Mouse (Mus musculus) hindbrain, embryonic 10.5 days (tissue): ENCODE measurements at regions not wholly inside any gene's neighbourhood (a gene's known extent, or its start where the extent isn't known, plus 50 kb on each side); places are given as distances from the start of the nearest gene placed in this dataset.

Experiments used
- DNase-seq: peaks from one replicate; pipeline ENCODE4 v3.0.0-alpha.2; 2017; ENCODE audit warnings: low spot score
- H3K27ac ChIP-seq: fragments of 300-500 bp; sonication (generic); 2 replicates; pipeline ENCODE4 v1.5.1; 2016; ENCODE audit warnings: mild to moderate bottlenecking, moderate library complexity
- H3K27me3 ChIP-seq: fragments of 300-500 bp; sonication (generic); 2 replicates; pipeline ENCODE4 v1.6.1; 2016; ENCODE audit warnings: mild to moderate bottlenecking; ENCODE audit not compliant: poor library complexity, insufficient read depth, severe bottlenecking
- H3K36me3 ChIP-seq: fragments of 300-500 bp; sonication (generic); 2 replicates; pipeline ENCODE4 v1.6.1; 2016; ENCODE audit warnings: mild to moderate bottlenecking, moderate library complexity
- H3K4me1 ChIP-seq: fragments of 300-500 bp; sonication (generic); replicated peaks from 2 replicates; pipeline ENCODE4 v1.6.1; 2016; ENCODE audit warnings: mild to moderate bottlenecking
- H3K4me3 ChIP-seq: fragments of 300-500 bp; sonication (generic); 2 replicates; pipeline ENCODE4 v1.5.1; 2016; ENCODE audit warnings: mild to moderate bottlenecking, moderate library complexity
- H3K9me3 ChIP-seq: fragments of 300-500 bp; sonication (generic); 2 replicates; pipeline ENCODE4 v1.6.1; 2016; ENCODE audit warnings: mild to moderate bottlenecking, moderate library complexity
- WGBS: fragments of 180-500 bp; shearing (Covaris S2); methylation state at CpG from one replicate; pipeline ENCODE4 v1.1.7; 2016; 5-methylcytosine and 5-hydroxymethylcytosine counted together

- no peak for DNase-seq
- H3K27me3 ChIP-seq = no peaks in the 10 kb centered on the region
- H3K9me3 ChIP-seq = no peaks in the 10 kb centered on the region
- H3K27ac ChIP-seq = no peak overlapping the region
- H3K4me3 ChIP-seq = no peak overlapping the region
- H3K36me3 ChIP-seq = no peaks in the 10 kb centered on the region
- peaks cover 4% of the 10 kb centered on the region; the same call in 1 of the 2 replicates for H3K4me1 ChIP-seq
- 83% methylated on average over 4 of the region's 4 CpGs for WGBS
Observed at GRCm38 (mm10) chr2:54154501-54155183, 69.3 kb upstream of the Rprm start.

GRCm38 (mm10) chr2:54158689-54159630, 73.6 kb upstream of the Rprm start:
- Histone ChIP-seq H3K27me3 (no peaks in the 10 kb centered on the region), H3K4me3 (no peak overlapping the region), H3K9me3 (no peaks in the 10 kb centered on the region), H3K27ac (no peak overlapping the region), H3K36me3 (no peaks in the 10 kb centered on the region), H3K4me1 (peaks cover 4% of the 10 kb centered on the region; the same call in 1 of the 2 replicates)
- no peak for DNase-seq
- 42% methylated on average over 8 of the region's 8 CpGs for WGBS

- H3K27me3 ChIP-seq = no peaks in the 10 kb centered on the region
- no peaks in the 10 kb centered on the region for H3K4me1 ChIP-seq
- 87% methylated on average over 2 of the region's 2 CpGs for WGBS
- H3K4me3 ChIP-seq = no peak overlapping the region
- no peak for DNase-seq
- no peak overlapping the region for H3K27ac ChIP-seq
- H3K36me3 ChIP-seq = no peaks in the 10 kb centered on the region
- H3K9me3 ChIP-seq = no peaks in the 10 kb centered on the region
Observed at GRCm38 (mm10) chr2:54177549-54177948, 92.2 kb upstream of the Rprm start.

- no peak overlapping the region for H3K27ac ChIP-seq
- DNase-seq = no peak
- no peaks in the 10 kb centered on the region for H3K27me3 ChIP-seq
- WGBS = 89% methylated on average over 4 of the region's 4 CpGs
- H3K36me3 ChIP-seq = no peaks in the 10 kb centered on the region
- no peaks in the 10 kb centered on the region for H3K9me3 ChIP-seq
- H3K4me1 ChIP-seq = no peaks in the 10 kb centered on the region
- H3K4me3 ChIP-seq = no peak overlapping the region
Observed at GRCm38 (mm10) chr2:54190828-54191227, 105.5 kb upstream of the Rprm start.

GRCm38 (mm10) chr2:54198343-54198742, 113.0 kb upstream of the Rprm start:
- H3K27me3 ChIP-seq = no peaks in the 10 kb centered on the region
- H3K4me1 ChIP-seq = no peaks in the 10 kb centered on the region
- H3K36me3 ChIP-seq = no peaks in the 10 kb centered on the region
- no peak for DNase-seq
- no peak overlapping the region for H3K27ac ChIP-seq
- H3K4me3 ChIP-seq = no peak overlapping the region
- H3K9me3 ChIP-seq = no peaks in the 10 kb centered on the region

- no peaks in the 10 kb centered on the region for H3K4me1 ChIP-seq
- H3K27me3 ChIP-seq = no peaks in the 10 kb centered on the region
- DNase-seq = no peak
- H3K36me3 ChIP-seq = no peaks in the 10 kb centered on the region
- no peaks in the 10 kb centered on the region for H3K9me3 ChIP-seq
- H3K4me3 ChIP-seq = no peak overlapping the region
- WGBS = 74% methylated on average over 3 of the region's 3 CpGs
- H3K27ac ChIP-seq = no peak overlapping the region
Observed at GRCm38 (mm10) chr2:54215597-54215996, 130.2 kb upstream of the Rprm start.

- no peak for DNase-seq
- Histone ChIP-seq H3K27ac (no peak overlapping the region), H3K27me3 (no peaks in the 10 kb centered on the region), H3K4me1 (no peaks in the 10 kb centered on the region), H3K4me3 (no peak overlapping the region), H3K36me3 (no peaks in the 10 kb centered on the region), H3K9me3 (no peaks in the 10 kb centered on the region)
Observed at GRCm38 (mm10) chr2:54228613-54229012, 143.3 kb upstream of the Rprm start.

GRCm38 (mm10) chr2:54229016-54229415, 143.7 kb upstream of the Rprm start:
- 71% methylated on average over 1 of the region's 1 CpGs for WGBS
- H3K36me3 ChIP-seq = no peaks in the 10 kb centered on the region
- no peaks in the 10 kb centered on the region for H3K27me3 ChIP-seq
- no peak for DNase-seq
- H3K9me3 ChIP-seq = no peaks in the 10 kb centered on the region
- H3K27ac ChIP-seq = no peak overlapping the region
- H3K4me1 ChIP-seq = no peaks in the 10 kb centered on the region
- no peak overlapping the region for H3K4me3 ChIP-seq

GRCm38 (mm10) chr2:54236760-54237159, 151.4 kb upstream of the Rprm start:
- Histone ChIP-seq H3K4me1 (no peaks in the 10 kb centered on the region), H3K9me3 (no peaks in the 10 kb centered on the region), H3K4me3 (no peak overlapping the region), H3K27me3 (no peaks in the 10 kb centered on the region), H3K36me3 (no peaks in the 10 kb centered on the region), H3K27ac (no peak overlapping the region)
- no peak for DNase-seq
- 84% methylated on average over 1 of the region's 1 CpGs for WGBS

GRCm38 (mm10) chr2:54237192-54237591, 151.8 kb upstream of the Rprm start:
- Histone ChIP-seq H3K27me3 (no peaks in the 10 kb centered on the region), H3K9me3 (no peaks in the 10 kb centered on the region), H3K27ac (no peak overlapping the region), H3K36me3 (no peaks in the 10 kb centered on the region), H3K4me3 (no peak overlapping the region), H3K4me1 (no peaks in the 10 kb centered on the region)
- WGBS = 74% methylated on average over 1 of the region's 1 CpGs
- no peak for DNase-seq

GRCm38 (mm10) chr2:54264773-54265452, 171.2 kb upstream of the Galnt13 start:
- Histone ChIP-seq H3K4me3 (no peak overlapping the region), H3K27me3 (no peaks in the 10 kb centered on the region), H3K27ac (no peak overlapping the region), H3K9me3 (no peaks in the 10 kb centered on the region), H3K36me3 (no peaks in the 10 kb centered on the region), H3K4me1 (no peaks in the 10 kb centered on the region)
- no peak for DNase-seq
- 57% methylated on average over 4 of the region's 4 CpGs for WGBS

- Histone ChIP-seq H3K4me1 (no peaks in the 10 kb centered on the region), H3K36me3 (no peaks in the 10 kb centered on the region), H3K27ac (no peak overlapping the region), H3K4me3 (no peak overlapping the region), H3K27me3 (no peaks in the 10 kb centered on the region), H3K9me3 (no peaks in the 10 kb centered on the region)
- 81% methylated on average over 5 of the region's 5 CpGs for WGBS
- DNase-seq = no peak
Observed at GRCm38 (mm10) chr2:54265453-54265823, 170.7 kb upstream of the Galnt13 start.

- WGBS = 75% methylated on average over 1 of the region's 1 CpGs
- Histone ChIP-seq H3K9me3 (no peaks in the 10 kb centered on the region), H3K4me3 (no peak overlapping the region), H3K36me3 (no peaks in the 10 kb centered on the region), H3K4me1 (no peaks in the 10 kb centered on the region), H3K27ac (no peak overlapping the region), H3K27me3 (no peaks in the 10 kb centered on the region)
- no peak for DNase-seq
Observed at GRCm38 (mm10) chr2:54281966-54282365, 154.2 kb upstream of the Galnt13 start.
